Mouse (Mus musculus) heart, embryonic 12.5 days (tissue): Measurements from ENCODE around the gene Ndufa11. TPM values are rescaled to one million over a fixed set of nuclear protein-coding genes. Genes with fewer than 3 reads are reported as not detected.

Experiments
- ATAC-seq: fragments of 200-750 bp; cut with Nextera tagmentation; 2 replicates; pipeline ENCODE4 v1.8.0; 2017; ENCODE audit warnings: moderate TSS enrichment, moderate library complexity; ENCODE audit not compliant: insufficient number of reproducible peaks, low FRiP score
- H3K27ac ChIP-seq: fragments of 300-500 bp; sonication (generic); 2 replicates; pipeline ENCODE4 v1.5.1; 2016; ENCODE audit warnings: mild to moderate bottlenecking, moderate library complexity; ENCODE audit not compliant: poor library complexity, severe bottlenecking
- H3K27me3 ChIP-seq: fragments of 300-500 bp; sonication (generic); replicated peaks from 2 replicates; pipeline ENCODE4 v1.6.1; 2016; ENCODE audit warnings: mild to moderate bottlenecking, moderate library complexity
- H3K36me3 ChIP-seq: fragments of 300-500 bp; sonication (generic); 2 replicates; pipeline ENCODE4 v1.6.1; 2016; ENCODE audit warnings: mild to moderate bottlenecking, moderate library complexity
- H3K4me1 ChIP-seq: fragments of 300-500 bp; sonication (generic); replicated peaks from 2 replicates; pipeline ENCODE4 v1.6.1; 2016; ENCODE audit warnings: mild to moderate bottlenecking
- H3K4me2 ChIP-seq: fragments of 300-500 bp; sonication (generic); 2 replicates; pipeline ENCODE4 v1.6.1; 2016; ENCODE audit warnings: mild to moderate bottlenecking, moderate library complexity
- H3K4me3 ChIP-seq: fragments of 300-500 bp; sonication (generic); 2 replicates; pipeline ENCODE4 v1.5.1; 2016; ENCODE audit warnings: mild to moderate bottlenecking
- H3K9ac ChIP-seq: fragments of 300-500 bp; sonication (generic); 2 replicates; pipeline ENCODE4 v1.6.1; 2016; ENCODE audit warnings: mild to moderate bottlenecking, moderate library complexity
- H3K9me3 ChIP-seq: fragments of 300-500 bp; sonication (generic); replicated peaks from 2 replicates; pipeline ENCODE4 v1.6.1; 2016; ENCODE audit warnings: mild to moderate bottlenecking, moderate library complexity
- WGBS: fragments of 180-500 bp; shearing (Covaris S2); methylation state at CpG from one replicate; pipeline ENCODE4 v1.1.7; 2016; 5-methylcytosine and 5-hydroxymethylcytosine counted together
- polyA plus RNA-seq: library from polyadenylated mRNA; unstranded; fragments of >200 nt; fragmentation: Nextera tagmentation; extraction: Ambion mirVana; gene quantifications from 2 replicates; pipeline ENCODE4 v1.2.1, GENCODE M21; 2016

Gene Ndufa11
- polyA plus RNA-seq: 638 and 663 TPM in 2 replicates

DNA sequence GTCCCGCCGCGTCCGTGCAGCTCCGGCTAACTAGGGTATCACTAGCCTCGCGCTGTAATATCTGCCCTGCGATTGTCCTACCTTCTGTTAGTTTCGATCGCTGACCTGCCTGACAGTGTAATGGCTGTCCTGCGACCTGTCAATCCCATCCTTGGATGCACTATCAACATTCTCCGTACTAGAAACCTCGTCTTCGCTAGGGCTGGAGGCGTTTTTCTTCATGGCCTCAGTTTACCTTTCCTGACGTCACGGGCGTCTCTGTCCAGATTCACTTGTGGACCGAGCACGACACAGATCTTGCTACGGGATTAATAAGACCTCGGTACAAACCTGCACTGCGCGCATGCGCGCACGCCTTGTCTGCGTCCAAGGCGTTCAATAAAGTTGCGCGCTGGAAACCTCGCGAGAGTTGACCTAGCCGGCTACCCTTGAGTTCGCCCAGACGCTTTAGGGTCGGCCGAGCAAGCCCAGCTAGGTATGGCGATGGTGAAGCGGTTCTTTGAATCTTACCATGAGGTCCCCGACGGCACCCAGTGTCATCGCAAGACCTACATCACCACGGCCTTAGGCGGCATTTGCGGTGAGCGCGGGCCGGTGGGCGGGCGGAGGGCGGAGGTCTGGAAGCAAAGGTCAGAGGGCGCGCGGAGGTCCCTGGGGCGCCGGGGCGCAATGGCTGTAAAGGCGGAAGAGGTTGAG lies at the start of gene Ndufa11, which contains the start of gene Vmac:
Ndufa11 (plus strand) TSS at position 405 of the 696 bp plus-strand sequence.
Vmac (minus strand) TSS at position 660 of the 696 bp plus-strand sequence.
- peak; percentile 84 for ATAC-seq
- Histone ChIP-seq H3K4me3 (peak within 1 kb of the TSS; percentile 94), H3K27me3 (no peaks in the 10 kb centered on the region), H3K36me3 (peaks cover 25% of the 10 kb centered on the region), H3K9me3 (no peaks in the 10 kb centered on the region), H3K9ac (peak within 1 kb of the TSS; percentile 98), H3K27ac (peak within 1 kb of the TSS; percentile 65), H3K4me1 (peaks cover 44% of the 10 kb centered on the region), H3K4me2 (peak within 1 kb of the TSS; percentile 91)
- WGBS: under 1% methylated on average over 59 of the region's 59 CpGs

DNA sequence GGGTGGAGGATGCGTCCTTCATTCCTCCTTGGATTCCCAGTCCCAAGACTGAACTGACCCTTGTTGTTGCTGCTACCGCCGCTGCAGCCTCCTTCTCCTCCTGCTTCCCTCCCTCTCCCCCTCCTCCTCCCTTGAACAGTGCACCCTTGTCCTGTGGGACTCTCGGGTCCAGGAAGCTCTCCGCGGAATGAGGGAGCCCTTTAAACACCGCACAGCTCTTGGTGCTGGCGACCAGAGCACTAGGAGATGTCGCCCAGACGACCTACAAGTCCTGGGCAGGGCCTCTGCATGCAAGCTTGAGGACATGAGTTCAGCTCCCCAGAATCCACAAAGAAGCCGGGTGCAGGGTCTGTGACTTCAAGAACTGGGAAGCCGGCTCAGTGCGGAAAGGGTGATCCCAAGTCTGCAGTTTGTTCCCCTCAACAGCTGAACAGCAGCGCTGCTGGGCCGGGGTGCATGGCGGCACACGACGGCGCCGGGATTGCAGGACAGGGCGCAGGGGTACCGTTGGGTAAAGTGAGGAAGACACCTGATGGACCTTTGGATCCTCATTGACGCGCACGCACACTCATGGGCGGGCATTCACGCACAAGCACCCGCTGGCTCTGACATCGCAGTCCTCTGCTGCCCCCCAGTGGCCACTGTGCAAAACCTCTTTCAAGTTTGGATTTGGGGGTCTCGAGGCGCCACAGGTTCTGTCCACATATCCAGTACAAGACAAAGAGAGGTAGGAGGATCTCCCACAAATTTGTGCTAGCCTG lies 49.0 kb upstream of the Ndufa11 start:
- Histone ChIP-seq H3K4me1 (peaks cover 20% of the 10 kb centered on the region), H3K36me3 (no peaks in the 10 kb centered on the region), H3K9ac (peak overlapping the region; percentile 69), H3K9me3 (no peaks in the 10 kb centered on the region), H3K4me3 (peak overlapping the region; percentile 54), H3K27me3 (peaks cover 7% of the 10 kb centered on the region), H3K4me2 (peak overlapping the region; percentile 93), H3K27ac (no peak overlapping the region)
- ATAC-seq: no peak
- 3% methylated on average over 31 of the region's 31 CpGs for WGBS

DNA sequence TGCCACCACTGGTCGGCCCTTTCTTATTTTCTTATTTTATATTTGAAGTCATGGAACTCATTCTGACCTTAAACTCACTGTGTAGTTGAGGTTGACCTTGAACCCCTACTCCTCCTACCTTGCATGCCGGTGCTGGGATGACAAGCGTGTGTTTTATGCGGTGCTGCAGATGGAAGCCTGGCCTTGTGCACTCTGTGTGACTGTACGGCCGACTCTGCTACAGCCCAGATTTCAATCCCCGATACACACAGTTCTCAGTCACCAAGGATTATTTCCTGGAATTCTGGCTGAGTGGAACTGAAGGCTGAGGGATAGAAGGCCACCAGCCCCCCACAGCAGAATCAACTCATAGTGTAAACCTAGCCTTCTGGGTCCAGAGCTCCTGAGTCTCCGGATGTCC lies 47.8 kb upstream of the Ndufa11 start:
- no peak overlapping the region for H3K4me3 ChIP-seq
- H3K4me2 ChIP-seq: no peak overlapping the region
- H3K9me3 ChIP-seq: no peaks in the 10 kb centered on the region
- no peak overlapping the region for H3K9ac ChIP-seq
- H3K36me3 ChIP-seq: no peaks in the 10 kb centered on the region
- H3K27ac ChIP-seq: no peak overlapping the region
- ATAC-seq: no peak
- WGBS: 85% methylated on average over 8 of the region's 8 CpGs
- peaks cover 16% of the 10 kb centered on the region for H3K4me1 ChIP-seq
- H3K27me3 ChIP-seq: peaks cover 7% of the 10 kb centered on the region

DNA sequence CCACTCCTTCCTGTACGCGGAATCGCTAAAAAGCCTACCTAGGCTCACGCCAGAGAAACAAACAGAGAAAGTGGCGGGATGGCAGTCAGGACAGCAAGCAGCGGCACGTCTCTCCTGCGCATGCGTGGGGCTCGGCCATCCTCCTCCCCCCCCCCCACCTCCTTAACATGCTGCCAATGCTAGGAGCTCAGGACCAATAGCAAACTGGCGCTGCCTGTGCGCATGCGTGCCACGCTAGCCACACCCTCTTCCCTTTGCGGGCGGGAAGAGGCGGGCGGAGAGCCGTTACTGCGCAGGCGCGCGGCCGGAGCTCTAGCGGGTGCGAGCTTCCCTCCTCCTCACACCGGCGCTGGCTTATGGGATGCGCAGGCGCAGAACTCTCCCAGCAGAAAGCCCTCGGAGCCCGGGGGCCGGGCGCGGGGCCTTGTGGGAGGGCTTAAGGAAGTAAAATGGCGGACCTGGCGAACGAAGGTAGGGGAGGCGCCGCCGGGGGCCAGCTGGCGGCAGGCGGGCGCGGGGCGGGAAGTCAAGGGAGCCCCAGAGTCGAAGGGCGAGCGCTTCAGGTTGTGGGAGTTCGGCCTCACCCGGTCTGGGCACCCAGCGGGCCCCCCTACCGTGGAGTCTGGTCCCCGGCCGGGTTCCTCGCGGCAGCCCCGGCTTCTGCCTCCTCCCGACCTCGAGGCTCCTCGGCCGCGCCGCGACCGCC lies 44.5 kb upstream of the Ndufa11 start, which contains the start of gene Ranbp3:
Ranbp3 (plus strand) TSS at position 354 of the 706 bp plus-strand sequence.
- WGBS: 0% methylated on average over 55 of the region's 66 CpGs
- ATAC-seq: peak; percentile 93
- peaks cover 25% of the 10 kb centered on the region for H3K36me3 ChIP-seq

DNA sequence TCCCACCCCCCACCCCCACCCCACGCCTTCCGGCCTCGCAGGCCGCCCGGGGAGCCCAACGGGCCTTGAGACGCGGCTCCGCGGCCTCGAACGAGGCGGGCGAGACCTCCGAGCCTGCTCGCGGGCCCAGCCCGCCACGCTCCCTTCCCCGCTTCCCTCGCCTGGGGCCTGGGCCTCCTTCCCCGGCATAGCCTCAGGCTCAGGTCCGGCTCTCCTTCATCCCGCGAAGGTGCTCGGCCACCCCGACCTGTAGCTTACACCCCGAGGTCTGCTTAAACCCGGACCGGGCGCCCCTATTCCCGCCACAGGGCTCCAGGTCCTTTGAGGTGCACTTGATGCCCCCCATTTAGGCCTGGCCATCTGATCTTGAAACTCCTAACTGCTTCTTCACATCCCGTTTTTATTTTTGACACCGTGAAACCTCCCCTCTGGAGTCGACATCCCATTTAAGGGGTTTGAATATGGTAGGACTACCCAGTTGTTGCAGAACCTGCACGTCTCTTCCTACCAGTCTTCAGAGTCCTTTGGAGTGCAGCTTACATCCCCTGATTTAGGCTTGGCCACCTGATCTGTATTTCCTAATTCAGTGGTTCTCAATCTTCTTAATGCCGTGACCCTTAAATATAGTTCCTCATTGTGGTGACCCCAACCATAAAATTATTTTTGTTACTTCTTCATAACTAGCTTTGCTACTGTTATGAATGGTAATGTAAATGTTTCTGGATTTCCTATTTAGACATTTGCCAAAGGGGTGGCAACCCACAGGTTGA lies 43.7 kb upstream of the Ndufa11 start:
- ATAC-seq: peak; percentile 33; the same call in 1 of the 2 replicates
- peaks cover 28% of the 10 kb centered on the region for H3K36me3 ChIP-seq

More for the DNA sequence above, 44.5 kb upstream of the Ndufa11 start, which contains the start of gene Ranbp3:
- Histone ChIP-seq H3K4me1 (peaks cover 44% of the 10 kb centered on the region), H3K27ac (peak within 1 kb of the TSS; percentile 95), H3K27me3 (peaks cover 3% of the 10 kb centered on the region), H3K4me2 (peak within 1 kb of the TSS; percentile 85), H3K9me3 (no peaks in the 10 kb centered on the region), H3K4me3 (peak within 1 kb of the TSS; percentile 80), H3K9ac (peak within 1 kb of the TSS; percentile 95)

DNA sequence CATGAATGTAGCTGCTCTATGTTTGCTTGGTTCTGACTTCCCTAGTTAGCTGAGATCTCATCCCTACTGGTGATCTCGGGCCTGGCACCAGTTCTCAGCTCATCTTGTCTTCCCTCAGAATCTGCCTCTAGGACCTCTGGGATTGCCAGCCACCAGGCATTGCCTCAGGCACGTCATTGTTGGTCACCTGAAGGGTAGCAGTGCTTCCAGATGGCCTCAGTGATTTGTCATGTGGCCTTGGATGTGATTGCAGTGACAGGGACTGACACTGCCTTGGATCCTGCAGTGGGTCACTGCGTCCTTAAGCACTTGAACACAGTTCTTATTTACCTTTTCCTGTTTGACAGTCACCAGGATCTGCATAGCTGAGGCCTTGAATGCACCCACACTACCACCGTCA lies 35.8 kb upstream of the Ndufa11 start:
- ATAC-seq: no peak
- WGBS: 76% methylated on average over 4 of the region's 4 CpGs
- no peak overlapping the region for H3K4me2 ChIP-seq
- peaks cover 80% of the 10 kb centered on the region for H3K36me3 ChIP-seq
- H3K9me3 ChIP-seq: no peaks in the 10 kb centered on the region
- no peak overlapping the region for H3K9ac ChIP-seq
- no peak overlapping the region for H3K4me3 ChIP-seq
- H3K27ac ChIP-seq: no peak overlapping the region
- no peaks in the 10 kb centered on the region for H3K27me3 ChIP-seq
- peaks cover 57% of the 10 kb centered on the region for H3K4me1 ChIP-seq

More for the DNA sequence above, 43.7 kb upstream of the Ndufa11 start:
- H3K4me3 ChIP-seq: peak overlapping the region; percentile 80
- no peaks in the 10 kb centered on the region for H3K9me3 ChIP-seq
- H3K27ac ChIP-seq: peak overlapping the region; percentile 84
- peaks cover 39% of the 10 kb centered on the region for H3K4me1 ChIP-seq
- peak overlapping the region; percentile 85 for H3K4me2 ChIP-seq
- WGBS: 2% methylated on average over 32 of the region's 37 CpGs
- H3K9ac ChIP-seq: peak overlapping the region; percentile 95
- H3K27me3 ChIP-seq: no peaks in the 10 kb centered on the region

DNA sequence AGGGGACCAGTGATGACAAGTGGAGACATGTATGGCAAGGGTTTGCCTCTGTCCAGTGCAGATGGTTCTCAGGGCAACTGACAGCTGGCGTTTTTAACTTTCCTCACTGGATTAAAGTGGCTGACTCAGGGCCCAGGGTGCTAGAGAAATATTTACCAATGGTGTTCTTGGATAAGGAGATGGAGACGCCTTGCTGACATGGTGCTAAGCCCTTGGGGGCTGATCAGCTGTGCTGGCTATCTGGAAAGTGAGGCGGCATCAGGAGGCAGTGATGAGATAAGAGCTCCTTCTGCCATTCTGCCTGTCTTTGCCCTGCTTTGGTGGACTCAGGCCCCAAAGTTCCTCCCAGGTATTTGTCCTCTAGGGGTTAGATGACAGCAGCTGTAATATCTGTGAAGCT lies 34.7 kb upstream of the Ndufa11 start:
- no peak for ATAC-seq
- H3K4me1 ChIP-seq: peaks cover 58% of the 10 kb centered on the region
- H3K9me3 ChIP-seq: no peaks in the 10 kb centered on the region
- WGBS: 12% methylated on average over 3 of the region's 3 CpGs
- no peaks in the 10 kb centered on the region for H3K27me3 ChIP-seq
- H3K9ac ChIP-seq: 0 out of 2 replicates have a peak overlapping the region, but pooled peaks have one; percentile 16
- H3K36me3 ChIP-seq: peaks cover 81% of the 10 kb centered on the region
- 0 out of 2 replicates have a peak overlapping the region, but pooled peaks have one; percentile 12 for H3K27ac ChIP-seq
- H3K4me2 ChIP-seq: no peak overlapping the region
- no peak overlapping the region for H3K4me3 ChIP-seq

DNA sequence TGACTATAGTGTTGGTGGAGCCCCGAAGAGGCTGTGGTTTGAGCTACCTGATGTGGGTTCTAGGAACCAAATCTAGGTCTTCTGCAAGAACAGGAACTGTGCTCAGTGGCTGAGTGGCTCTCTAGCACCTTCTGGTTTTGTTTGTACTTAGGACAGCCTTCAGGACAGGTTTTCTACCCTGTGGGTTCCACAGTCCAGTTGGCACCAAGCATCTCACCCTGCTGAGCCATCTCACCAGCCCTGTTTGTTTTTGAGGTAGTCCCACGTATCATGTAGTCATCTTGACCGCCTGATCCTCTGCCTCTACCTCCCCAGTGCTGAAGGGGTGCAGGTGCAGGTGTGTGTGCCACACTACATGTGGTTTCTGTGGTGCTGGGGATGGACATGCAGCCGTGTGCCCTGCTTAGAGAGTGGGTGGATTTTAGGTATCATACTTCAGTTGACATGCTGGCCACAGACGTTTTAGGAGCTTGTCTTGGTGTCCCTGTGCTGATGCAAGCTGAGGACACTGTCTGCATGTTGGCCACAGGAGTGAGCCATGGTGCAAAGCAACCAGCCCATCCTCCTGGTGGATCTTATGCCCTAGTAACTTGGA lies 33.9 kb upstream of the Ndufa11 start:
- peaks cover 87% of the 10 kb centered on the region for H3K36me3 ChIP-seq

DNA sequence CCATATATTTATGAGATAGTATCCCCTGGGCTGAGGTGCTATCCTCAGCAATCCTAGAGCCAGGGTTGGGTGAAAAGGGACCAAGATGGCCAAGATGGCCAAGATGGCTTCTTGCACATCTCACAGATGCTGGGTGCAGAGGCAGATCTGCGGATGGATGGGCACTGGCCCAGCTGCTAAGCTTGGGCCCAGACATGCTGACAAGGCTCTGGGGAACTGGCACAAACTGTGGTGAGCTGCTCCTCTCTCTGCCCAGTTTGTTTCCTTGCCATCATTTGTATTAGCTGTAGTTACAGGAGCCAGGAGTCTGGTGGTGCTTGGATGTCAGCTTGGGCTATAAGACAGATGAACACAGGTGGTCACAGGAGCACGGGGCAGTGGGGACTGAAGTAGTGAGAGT lies 32.9 kb upstream of the Ndufa11 start:
- peaks cover 65% of the 10 kb centered on the region for H3K4me1 ChIP-seq

More for the DNA sequence above, 33.9 kb upstream of the Ndufa11 start:
- Histone ChIP-seq H3K4me1 (peaks cover 65% of the 10 kb centered on the region), H3K27me3 (no peaks in the 10 kb centered on the region), H3K27ac (no peak overlapping the region), H3K4me3 (no peak overlapping the region), H3K4me2 (no peak overlapping the region), H3K9me3 (no peaks in the 10 kb centered on the region), H3K9ac (no peak overlapping the region)
- 82% methylated on average over 5 of the region's 5 CpGs for WGBS
- ATAC-seq: no peak

DNA sequence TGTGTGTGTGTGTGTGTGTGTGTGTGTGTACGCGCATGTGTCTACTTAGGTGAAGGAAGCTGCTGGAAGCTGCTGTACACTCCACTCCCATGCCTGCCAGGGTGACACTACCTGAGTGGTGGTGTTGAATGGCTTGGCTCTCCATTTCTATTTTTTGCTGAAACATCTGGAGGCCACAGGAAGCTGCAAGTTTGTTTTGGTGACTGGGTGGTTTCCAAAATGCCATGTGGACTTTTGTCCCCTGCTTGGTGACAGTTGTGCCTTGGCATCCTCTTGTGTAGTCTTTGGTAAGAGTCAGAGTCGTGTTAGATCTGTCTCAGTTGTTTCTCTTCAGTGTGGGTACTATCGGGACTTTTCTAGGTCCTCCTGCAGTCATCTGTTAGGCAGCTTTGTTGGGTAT lies 30.8 kb upstream of the Ndufa11 start:
- Histone ChIP-seq H3K27me3 (no peaks in the 10 kb centered on the region), H3K9ac (peak overlapping the region; percentile 21; the same call in 1 of the 2 replicates), H3K36me3 (peaks cover 88% of the 10 kb centered on the region), H3K4me3 (no peak overlapping the region), H3K27ac (no peak overlapping the region), H3K9me3 (no peaks in the 10 kb centered on the region), H3K4me2 (no peak overlapping the region), H3K4me1 (peaks cover 62% of the 10 kb centered on the region)
- ATAC-seq: no peak
- 81% methylated on average over 4 of the region's 4 CpGs for WGBS

More for the DNA sequence above, 32.9 kb upstream of the Ndufa11 start:
- no peaks in the 10 kb centered on the region for H3K9me3 ChIP-seq
- no peak for ATAC-seq
- peaks cover 88% of the 10 kb centered on the region for H3K36me3 ChIP-seq
- no peak overlapping the region for H3K4me3 ChIP-seq
- no peaks in the 10 kb centered on the region for H3K27me3 ChIP-seq
- H3K4me2 ChIP-seq: no peak overlapping the region
- H3K9ac ChIP-seq: no peak overlapping the region
- WGBS: 85% methylated on average over 2 of the region's 2 CpGs
- no peak overlapping the region for H3K27ac ChIP-seq
